Mouse (Mus musculus) hindbrain, embryonic 14.5 days (tissue): ENCODE data around the gene Tcn2. TPM values are rescaled to one million over a fixed set of nuclear protein-coding genes. Genes with fewer than 3 reads are reported as not detected.

Experiments
- ATAC-seq: fragments of 200-750 bp; cut with Nextera tagmentation; 2 replicates; pipeline ENCODE4 v1.8.0; 2017; ENCODE audit warnings: moderate number of reproducible peaks, mild to moderate bottlenecking, moderate TSS enrichment, moderate library complexity; ENCODE audit not compliant: low FRiP score
- DNase-seq: peaks from one replicate; pipeline ENCODE4 v3.0.0-alpha.2; 2015; ENCODE audit warnings: low spot score
- H3K27ac ChIP-seq: fragments of 300-500 bp; sonication (generic); 2 replicates; pipeline ENCODE4 v1.5.1; 2014; ENCODE audit warnings: mild to moderate bottlenecking, moderate library complexity
- H3K27me3 ChIP-seq: fragments of 300-500 bp; sonication (generic); 2 replicates; pipeline ENCODE4 v1.6.1; 2014; ENCODE audit warnings: mild to moderate bottlenecking, low read length, mixed read lengths; ENCODE audit not compliant: control insufficient read depth, insufficient read depth
- H3K36me3 ChIP-seq: fragments of 300-500 bp; sonication (generic); replicated peaks from 2 replicates; pipeline ENCODE4 v1.6.1; 2014; ENCODE audit not compliant: control insufficient read depth, insufficient read depth
- H3K4me1 ChIP-seq: fragments of 300-500 bp; sonication (generic); replicated peaks from 2 replicates; pipeline ENCODE4 v1.6.1; 2014; ENCODE audit warnings: antibody characterized with exemption, low read length, mixed read lengths; ENCODE audit not compliant: control insufficient read depth, insufficient read depth
- H3K4me2 ChIP-seq: fragments of 300-500 bp; sonication (generic); replicated peaks from 2 replicates; pipeline ENCODE4 v1.6.1; 2014; ENCODE audit warnings: mild to moderate bottlenecking, moderate library complexity
- H3K4me3 ChIP-seq: fragments of 300-500 bp; sonication (generic); replicated peaks from 2 replicates; pipeline ENCODE4 v1.5.1; 2014; ENCODE audit warnings: mild to moderate bottlenecking, low read length
- H3K9ac ChIP-seq: fragments of 300-500 bp; sonication (generic); 2 replicates; pipeline ENCODE4 v1.6.1; 2014
- H3K9me3 ChIP-seq: fragments of 300-500 bp; sonication (generic); 2 replicates; pipeline ENCODE4 v1.6.1; 2016; ENCODE audit warnings: low read length; ENCODE audit not compliant: control insufficient read depth
- WGBS: fragments of 180-500 bp; shearing (Covaris S2); extraction: QIAGEN DNeasy Blood & Tissue Kit; methylation state at CpG from one replicate; pipeline ENCODE4 v1.1.7; 2014; 5-methylcytosine and 5-hydroxymethylcytosine counted together
- polyA plus RNA-seq: library from polyadenylated mRNA; unstranded; fragments of >200 nt; fragmentation: Nextera tagmentation; extraction: Ambion mirVana; gene quantifications from 2 replicates; pipeline ENCODE4 v1.2.1, GENCODE M21; 2014

The Tcn2 gene
- polyA plus RNA-seq, 1 experiment from 2014 or later = 31.0 TPM

DNA sequence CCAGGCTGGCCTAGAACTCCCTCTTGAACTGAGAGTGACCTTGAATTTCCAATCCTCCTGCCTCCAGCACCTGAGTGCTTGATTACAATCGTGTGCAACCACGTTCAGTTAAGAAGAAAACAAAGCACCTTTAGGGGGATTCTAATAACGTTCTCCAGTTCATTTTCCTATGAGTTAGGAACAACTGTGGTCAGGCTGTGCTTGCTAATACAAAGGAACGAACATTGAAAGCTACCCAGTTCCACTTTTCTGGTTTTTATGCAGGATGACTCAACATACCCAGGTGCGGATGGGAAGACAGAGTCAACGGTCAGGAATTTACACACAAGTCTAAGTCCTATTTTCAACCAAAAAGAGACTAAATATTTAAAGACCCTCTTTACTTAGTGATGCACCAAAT, 38.0 kb downstream of the Tcn2 start:
- no peak overlapping the region for H3K4me3 ChIP-seq
- H3K9ac ChIP-seq = no peak overlapping the region
- 0 out of 2 replicates have a peak, but pooled peaks cover 4% of the 10 kb centered on the region for H3K4me1 ChIP-seq
- H3K36me3 ChIP-seq = peaks cover 20% of the 10 kb centered on the region
- DNase-seq (no peak), ATAC-seq (no peak)
- H3K27ac ChIP-seq = no peak overlapping the region
- peak overlapping the region; percentile 82 for H3K4me2 ChIP-seq
- H3K27me3 ChIP-seq = no peaks in the 10 kb centered on the region
- WGBS = 80% methylated on average over 6 of the region's 6 CpGs
- no peaks in the 10 kb centered on the region for H3K9me3 ChIP-seq

- Histone ChIP-seq H3K4me3 (no peak overlapping the region), H3K9me3 (no peaks in the 10 kb centered on the region), H3K27me3 (no peaks in the 10 kb centered on the region), H3K4me2 (no peak overlapping the region), H3K4me1 (no peaks in the 10 kb centered on the region), H3K36me3 (no peaks in the 10 kb centered on the region), H3K27ac (no peak overlapping the region), H3K9ac (no peak overlapping the region)
- whole genome bisulfite sequencing = 85% methylated on average over 5 of the region's 5 CpGs
- DNase-seq (no peak), ATAC-seq (no peak)
These were observed 44.6 kb downstream of the Tcn2 start for GRCm38 (mm10) chr11:3887331-3887730.

DNA sequence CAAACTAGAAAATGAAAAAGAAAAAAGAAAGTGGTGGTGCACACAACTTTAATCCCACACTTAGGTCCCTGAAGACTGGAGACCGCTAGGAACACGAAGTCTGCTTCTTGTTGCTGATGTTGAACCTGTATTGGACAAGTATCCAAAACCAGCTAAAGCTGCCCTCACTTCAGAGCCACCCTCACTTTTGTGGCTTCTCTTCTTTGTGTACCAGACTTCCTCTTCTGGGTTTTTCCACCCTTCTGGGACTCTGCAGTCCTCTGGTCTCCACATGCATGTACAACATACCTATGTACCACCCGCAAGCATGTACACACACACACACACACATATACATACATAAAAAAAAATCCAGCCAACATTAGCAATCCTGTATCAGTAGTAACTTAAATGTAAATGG, 48.2 kb downstream of the Tcn2 start:
- H3K4me1 ChIP-seq = no peaks in the 10 kb centered on the region
- H3K27ac ChIP-seq = no peak overlapping the region
- H3K27me3 ChIP-seq = no peaks in the 10 kb centered on the region
- ATAC-seq (no peak), DNase-seq (no peak)
- no peaks in the 10 kb centered on the region for H3K36me3 ChIP-seq
- no peak overlapping the region for H3K9ac ChIP-seq
- no peak overlapping the region for H3K4me3 ChIP-seq
- WGBS = 87% methylated on average over 3 of the region's 3 CpGs
- no peaks in the 10 kb centered on the region for H3K9me3 ChIP-seq
- H3K4me2 ChIP-seq = no peak overlapping the region

GRCm38 (mm10) chr11:3879836-3880235, 52.1 kb downstream of the Tcn2 start:
- ATAC-seq = no peak
- Histone ChIP-seq H3K36me3 (no peaks in the 10 kb centered on the region), H3K9me3 (no peaks in the 10 kb centered on the region), H3K27me3 (no peaks in the 10 kb centered on the region), H3K4me1 (no peaks in the 10 kb centered on the region), H3K9ac (no peak overlapping the region), H3K4me3 (no peak overlapping the region), H3K27ac (no peak overlapping the region), H3K4me2 (no peak overlapping the region)
- DNase-seq = peak; percentile 79
- WGBS = 34% methylated on average over 2 of the region's 2 CpGs

DNA sequence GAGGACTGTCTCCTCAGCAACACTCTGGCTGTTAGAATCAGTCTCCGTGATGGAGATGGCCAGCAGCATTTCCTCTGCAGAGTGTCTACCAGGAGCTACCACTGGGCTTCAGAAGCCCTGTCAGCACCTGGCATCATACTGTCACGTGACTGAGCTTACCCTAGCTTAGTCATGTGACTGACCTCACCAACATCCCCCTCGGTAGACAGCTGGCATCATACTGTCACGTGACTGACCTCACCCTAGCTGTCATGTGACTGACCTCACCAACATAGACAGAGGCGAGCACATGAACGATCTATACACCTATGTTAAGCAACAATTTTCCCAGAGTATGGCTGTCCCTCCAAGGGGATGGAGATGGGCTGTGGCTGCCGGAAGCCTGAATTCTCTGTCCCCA, 53.3 kb downstream of the Tcn2 start:
- Histone ChIP-seq H3K4me3 (no peak overlapping the region), H3K4me1 (no peaks in the 10 kb centered on the region), H3K9me3 (no peaks in the 10 kb centered on the region), H3K27me3 (no peaks in the 10 kb centered on the region), H3K4me2 (no peak overlapping the region), H3K27ac (no peak overlapping the region), H3K9ac (no peak overlapping the region), H3K36me3 (no peaks in the 10 kb centered on the region)
- ATAC-seq (no peak), DNase-seq (no peak)
- 81% methylated on average over 7 of the region's 7 CpGs for WGBS

GRCm38 (mm10) chr11:3876419-3876818, 55.5 kb downstream of the Tcn2 start:
- Histone ChIP-seq H3K36me3 (no peaks in the 10 kb centered on the region), H3K27ac (no peak overlapping the region), H3K4me3 (no peak overlapping the region), H3K9me3 (no peaks in the 10 kb centered on the region), H3K4me2 (no peak overlapping the region), H3K27me3 (no peaks in the 10 kb centered on the region), H3K9ac (no peak overlapping the region), H3K4me1 (no peaks in the 10 kb centered on the region)
- 81% methylated on average over 6 of the region's 6 CpGs for WGBS
- ATAC-seq (no peak), DNase-seq (no peak)

Other genes with a start within 250 kb of the Tcn2 start
- gene Osbp2, start 68.3 kb downstream of the Tcn2 start, polyA plus RNA-seq = 23.8 and 27.9 TPM in 2 replicates
- gene 4921536K21Rik, start 37.1 kb downstream of the Tcn2 start, polyA plus RNA-seq = 0.13 and 0.28 TPM in 2 replicates
- 29.2 and 30.2 TPM in 2 replicates for gene Dusp18, start 36.9 kb downstream of the Tcn2 start, polyA plus RNA-seq
- gene Slc35e4, start 17.5 kb downstream of the Tcn2 start, polyA plus RNA-seq = 11.2 and 14.2 TPM in 2 replicates
- 45.1 and 48.0 TPM in 2 replicates for gene Pes1, start 31.8 kb upstream of the Tcn2 start, polyA plus RNA-seq
- 0.23 TPM in 2 replicates for gene 4930556J24Rik, start 44.6 kb upstream of the Tcn2 start, polyA plus RNA-seq
- gene Gal3st1, start 51.5 kb upstream of the Tcn2 start, polyA plus RNA-seq = 8.1 and 9.1 TPM in 2 replicates
- not detected in 2 replicates for gene Sec14l4, start 99.3 kb upstream of the Tcn2 start, polyA plus RNA-seq
- gene Sec14l3, start 132.7 kb upstream of the Tcn2 start, polyA plus RNA-seq = 0.54 and 0.63 TPM in 2 replicates
- gene Mtfp1, start 163.3 kb upstream of the Tcn2 start, polyA plus RNA-seq = 9.3 and 10.6 TPM in 2 replicates
- 3.6 and 4.1 TPM in 2 replicates for gene Sec14l2, start 191.3 kb upstream of the Tcn2 start, polyA plus RNA-seq
- 46.4 and 48.2 TPM in 2 replicates for gene Rnf215, start 203.0 kb upstream of the Tcn2 start, polyA plus RNA-seq
- gene Ccdc157, start 228.1 kb upstream of the Tcn2 start, polyA plus RNA-seq = 6.3 and 7.3 TPM in 2 replicates
- gene Sf3a1, start 228.2 kb upstream of the Tcn2 start, polyA plus RNA-seq = 49.3 and 54.7 TPM in 2 replicates